Mouse (Mus musculus) thymus, postnatal 0 days (tissue): ENCODE data around the gene Sox5. TPM values are rescaled to one million over a fixed set of nuclear protein-coding genes. Genes with fewer than 3 reads are reported as not detected.

Source experiments
- DNase-seq: peaks from one replicate; pipeline ENCODE4 v3.0.0-alpha.2; 2015; ENCODE audit warnings: low spot score
- polyA plus RNA-seq: library from polyadenylated mRNA; unstranded; fragments of >200 nt; fragmentation: Nextera tagmentation; extraction: Ambion mirVana; gene quantifications from 2 replicates; pipeline ENCODE4 v1.2.1, GENCODE M21; 2015

Gene Sox5
- polyA plus RNA-seq = 1.2 TPM in 2 replicates

GRCm38 (mm10) chr6:144781431-144782030 lies at the start of gene Sox5:
Gene Sox5 (minus strand): TSS chr6:144781977.
- DNase-seq = peak; percentile 44

GRCm38 (mm10) chr6:144825018-144825602 lies 43.3 kb upstream of the Sox5 start:
- DNase-seq = no peak

- no peak for DNase-seq
Observed at GRCm38 (mm10) chr6:144824153-144824552, 42.4 kb upstream of the Sox5 start.

GRCm38 (mm10) chr6:144822594-144822993 lies 40.8 kb upstream of the Sox5 start:
- no peak for DNase-seq

- no peak for DNase-seq
Observed at GRCm38 (mm10) chr6:144821019-144821418, 39.2 kb upstream of the Sox5 start.

GRCm38 (mm10) chr6:144818016-144818415 lies 36.2 kb upstream of the Sox5 start:
- peak; percentile 5 for DNase-seq

- DNase-seq = no peak
Observed at GRCm38 (mm10) chr6:144817329-144817932, 35.7 kb upstream of the Sox5 start.

- no peak for DNase-seq
Observed at GRCm38 (mm10) chr6:144815542-144815941, 33.8 kb upstream of the Sox5 start.

- no peak for DNase-seq
Observed at GRCm38 (mm10) chr6:144814931-144815364, 33.2 kb upstream of the Sox5 start.

GRCm38 (mm10) chr6:144804321-144804720 lies 22.5 kb upstream of the Sox5 start:
- no peak for DNase-seq

- DNase-seq = no peak
Observed at GRCm38 (mm10) chr6:144803063-144803462, 21.3 kb upstream of the Sox5 start.

GRCm38 (mm10) chr6:144794356-144794755 lies 12.6 kb upstream of the Sox5 start:
- no peak for DNase-seq

- no peak for DNase-seq
Observed at GRCm38 (mm10) chr6:144792871-144793270, 11.1 kb upstream of the Sox5 start.

GRCm38 (mm10) chr6:144783295-144783694 lies 1.5 kb upstream of the Sox5 start:
- no peak for DNase-seq

- DNase-seq = no peak
Observed at GRCm38 (mm10) chr6:144782866-144783265, 1.1 kb upstream of the Sox5 start.

- DNase-seq = no peak
Observed at GRCm38 (mm10) chr6:144782031-144782857, 467 bp upstream of the Sox5 start.

GRCm38 (mm10) chr6:144780608-144781285 lies 1.0 kb downstream of the Sox5 start:
- no peak for DNase-seq

- DNase-seq = no peak
Observed at GRCm38 (mm10) chr6:144779945-144780607, 1.7 kb downstream of the Sox5 start.

GRCm38 (mm10) chr6:144777356-144778035 lies 4.3 kb downstream of the Sox5 start:
- no peak for DNase-seq

GRCm38 (mm10) chr6:144773736-144774135 lies 8.0 kb downstream of the Sox5 start:
- no peak for DNase-seq
